Mouse (Mus musculus): Measurements from ENCODE around the gene Kcnd3. TPM values are rescaled to one million over a fixed set of nuclear protein-coding genes. Genes with fewer than 3 reads are reported as not detected.

Gene Kcnd3
- polyA plus RNA-seq, 1 experiment from 2014 or later = 8.9 TPM

DNA sequence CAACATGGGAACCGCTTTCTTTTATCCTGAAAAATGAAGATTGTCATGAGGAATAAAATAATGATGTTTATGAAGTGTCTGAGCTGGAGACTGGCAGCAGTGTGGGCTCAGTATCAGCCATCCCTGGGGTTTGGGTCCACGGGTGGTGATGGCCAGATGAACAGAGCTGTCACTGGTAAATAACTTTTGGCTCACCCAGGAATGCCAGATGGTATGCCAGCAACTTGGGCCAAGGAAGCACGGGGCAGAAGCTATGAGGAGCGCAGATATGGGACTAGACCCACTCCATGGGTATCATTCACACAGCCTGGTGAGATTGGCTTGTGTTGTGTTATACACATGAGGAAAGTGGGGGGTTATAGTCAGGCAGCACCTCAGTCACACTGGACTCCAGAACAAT is 26.7 kb downstream of the Kcnd3 start:
- no peaks in the 10 kb centered on the region for H3K4me1 ChIP-seq (replicated peaks; ENCODE audit: control insufficient read depth, insufficient read depth, low read length)
- H3K4me2 ChIP-seq (ENCODE audit: low read length) = no peak overlapping the region
- no peak overlapping the region for H3K27ac ChIP-seq (ENCODE audit: low read depth)
- DNase-seq (ENCODE audit: low spot score) = no peak
- no peak for ATAC-seq (replicated peaks; ENCODE audit: low FRiP score, low TSS enrichment, low read depth)
- no peaks in the 10 kb centered on the region for H3K9me3 ChIP-seq (ENCODE audit: control insufficient read depth, low read length)
- H3K4me3 ChIP-seq (ENCODE audit: low read depth, low read length) = no peak overlapping the region
- 84% methylated on average over 4 of the region's 4 CpGs for WGBS
- H3K27me3 ChIP-seq (replicated peaks; ENCODE audit: control insufficient read depth, insufficient read depth, low read length) = no peaks in the 10 kb centered on the region
- H3K9ac ChIP-seq (ENCODE audit: low read length) = no peak overlapping the region
- H3K36me3 ChIP-seq (ENCODE audit: control insufficient read depth, insufficient read depth, low read length) = no peaks in the 10 kb centered on the region

DNA sequence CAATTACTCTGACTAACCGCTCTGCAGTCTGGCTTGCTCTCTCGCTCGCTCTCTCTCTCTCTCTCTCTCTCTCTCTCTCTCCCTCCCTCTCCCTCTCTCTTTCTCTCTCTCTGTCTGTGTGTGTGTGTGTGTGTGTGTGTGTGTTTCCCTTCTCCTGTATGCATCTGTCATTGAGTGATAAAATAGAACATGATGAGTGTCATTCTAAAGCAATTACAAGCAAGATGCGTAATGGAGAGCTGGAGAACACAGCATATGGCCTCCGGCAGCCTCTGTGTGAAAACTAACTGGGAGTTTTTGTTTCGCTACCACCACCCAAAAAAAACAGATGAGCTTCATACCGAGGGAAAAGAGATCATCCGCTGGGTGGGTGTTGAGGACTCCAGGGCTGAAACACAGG is 29.3 kb downstream of the Kcnd3 start:
- Histone ChIP-seq H3K4me1 (replicated peaks; ENCODE audit: control insufficient read depth, insufficient read depth, low read length) (no peaks in the 10 kb centered on the region), H3K4me2 (ENCODE audit: low read length) (no peak overlapping the region), H3K9me3 (ENCODE audit: control insufficient read depth, low read length) (no peaks in the 10 kb centered on the region), H3K9ac (ENCODE audit: low read length) (no peak overlapping the region), H3K27me3 (replicated peaks; ENCODE audit: control insufficient read depth, insufficient read depth, low read length) (no peaks in the 10 kb centered on the region), H3K27ac (ENCODE audit: low read depth) (no peak overlapping the region), H3K4me3 (ENCODE audit: low read depth, low read length) (no peak overlapping the region), H3K36me3 (ENCODE audit: control insufficient read depth, insufficient read depth, low read length) (no peaks in the 10 kb centered on the region)
- ATAC-seq (replicated peaks; ENCODE audit: low FRiP score, low TSS enrichment, low read depth) = no peak
- DNase-seq (ENCODE audit: low spot score) = no peak
- WGBS = 69% methylated on average over 8 of the region's 8 CpGs

DNA sequence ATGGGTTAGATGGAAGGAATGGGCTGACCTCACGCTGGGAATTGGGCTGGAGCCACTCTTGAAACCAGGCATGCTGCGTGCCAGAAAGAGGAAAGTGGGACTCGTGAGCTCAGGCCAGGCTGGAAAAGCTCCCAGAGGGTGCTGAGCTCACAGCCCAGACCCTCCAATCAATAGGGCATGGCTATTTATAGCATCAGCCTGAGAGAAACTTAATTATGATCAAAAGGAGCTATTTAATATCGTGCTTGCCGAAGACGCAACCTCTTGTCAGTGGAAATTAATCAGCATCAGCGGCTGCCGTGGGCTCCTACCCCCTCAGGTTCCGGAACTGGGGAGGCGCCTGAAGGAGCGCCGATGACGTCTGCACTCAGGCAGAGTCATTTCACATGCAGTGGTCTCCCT is 31.5 kb downstream of the Kcnd3 start:
- no peak overlapping the region for H3K9ac ChIP-seq (ENCODE audit: low read length)
- DNase-seq (ENCODE audit: low spot score) (no peak), ATAC-seq (replicated peaks; ENCODE audit: low FRiP score, low TSS enrichment, low read depth) (no peak)
- no peaks in the 10 kb centered on the region for H3K9me3 ChIP-seq (ENCODE audit: control insufficient read depth, low read length)
- no peak overlapping the region for H3K27ac ChIP-seq (ENCODE audit: low read depth)
- H3K4me1 ChIP-seq (replicated peaks; ENCODE audit: control insufficient read depth, insufficient read depth, low read length) = no peaks in the 10 kb centered on the region
- H3K4me3 ChIP-seq (ENCODE audit: low read depth, low read length) = no peak overlapping the region
- no peaks in the 10 kb centered on the region for H3K36me3 ChIP-seq (ENCODE audit: control insufficient read depth, insufficient read depth, low read length)
- H3K4me2 ChIP-seq (ENCODE audit: low read length) = no peak overlapping the region
- WGBS = 75% methylated on average over 13 of the region's 13 CpGs
- H3K27me3 ChIP-seq (replicated peaks; ENCODE audit: control insufficient read depth, insufficient read depth, low read length) = no peaks in the 10 kb centered on the region

DNA sequence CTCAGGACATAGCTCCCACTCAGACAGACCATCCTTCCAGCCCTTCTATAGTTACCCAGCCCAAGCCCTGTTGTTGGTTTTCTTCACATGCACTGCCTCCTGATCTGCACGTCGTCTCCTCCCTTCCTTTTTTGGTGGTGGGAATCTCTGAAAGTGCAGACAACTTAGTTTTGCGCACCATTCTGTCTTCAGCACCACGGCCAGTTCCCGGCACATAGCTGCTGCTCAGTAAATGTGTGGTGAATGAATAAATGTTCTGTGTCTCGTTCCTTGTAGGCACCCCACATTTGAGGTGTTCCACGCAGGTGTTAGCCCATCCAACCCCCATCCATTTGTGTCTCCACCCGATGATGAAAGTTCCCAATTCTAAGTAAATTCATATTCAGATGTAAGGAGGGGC is 35.0 kb downstream of the Kcnd3 start:
- peak; percentile 78 for DNase-seq (ENCODE audit: low spot score)
- H3K4me1 ChIP-seq (replicated peaks; ENCODE audit: control insufficient read depth, insufficient read depth, low read length) = no peaks in the 10 kb centered on the region
- no peaks in the 10 kb centered on the region for H3K27me3 ChIP-seq (replicated peaks; ENCODE audit: control insufficient read depth, insufficient read depth, low read length)
- no peaks in the 10 kb centered on the region for H3K36me3 ChIP-seq (ENCODE audit: control insufficient read depth, insufficient read depth, low read length)
- ATAC-seq (replicated peaks; ENCODE audit: low FRiP score, low TSS enrichment, low read depth) = no peak
- H3K4me3 ChIP-seq (ENCODE audit: low read depth, low read length) = no peak overlapping the region
- no peaks in the 10 kb centered on the region for H3K9me3 ChIP-seq (ENCODE audit: control insufficient read depth, low read length)
- no peak overlapping the region for H3K9ac ChIP-seq (ENCODE audit: low read length)
- no peak overlapping the region for H3K27ac ChIP-seq (ENCODE audit: low read depth)
- no peak overlapping the region for H3K4me2 ChIP-seq (ENCODE audit: low read length)
- 42% methylated on average over 8 of the region's 8 CpGs for WGBS

DNA sequence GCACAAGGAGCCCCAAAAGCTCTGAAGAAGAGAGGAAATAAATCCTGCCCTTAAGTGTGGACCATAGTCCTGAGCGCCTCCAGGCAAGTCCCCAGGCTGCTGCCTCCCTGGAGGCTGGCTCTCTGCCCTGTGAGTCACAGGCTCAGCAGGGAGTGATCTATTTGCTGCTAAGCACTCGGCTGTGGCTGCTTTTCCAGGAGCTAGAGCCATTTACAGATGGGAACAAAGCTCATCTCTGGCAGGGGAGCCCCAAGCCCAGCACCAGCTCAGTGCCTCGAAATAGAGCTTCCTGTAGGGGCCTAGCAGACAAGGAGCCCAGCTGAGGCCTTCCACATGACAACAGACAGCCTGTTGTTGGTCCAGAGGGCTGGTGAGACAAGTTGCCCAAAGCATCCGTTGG is 37.5 kb downstream of the Kcnd3 start:
- no peak overlapping the region for H3K4me2 ChIP-seq (ENCODE audit: low read length)
- no peak overlapping the region for H3K9ac ChIP-seq (ENCODE audit: low read length)
- DNase-seq (ENCODE audit: low spot score) (no peak), ATAC-seq (replicated peaks; ENCODE audit: low FRiP score, low TSS enrichment, low read depth) (no peak)
- no peak overlapping the region for H3K27ac ChIP-seq (ENCODE audit: low read depth)
- no peak overlapping the region for H3K4me3 ChIP-seq (ENCODE audit: low read depth, low read length)
- H3K9me3 ChIP-seq (ENCODE audit: control insufficient read depth, low read length) = no peaks in the 10 kb centered on the region
- no peaks in the 10 kb centered on the region for H3K27me3 ChIP-seq (replicated peaks; ENCODE audit: control insufficient read depth, insufficient read depth, low read length)
- H3K36me3 ChIP-seq (ENCODE audit: control insufficient read depth, insufficient read depth, low read length) = no peaks in the 10 kb centered on the region
- no peaks in the 10 kb centered on the region for H3K4me1 ChIP-seq (replicated peaks; ENCODE audit: control insufficient read depth, insufficient read depth, low read length)
- 20% methylated on average over 4 of the region's 4 CpGs for WGBS

DNA sequence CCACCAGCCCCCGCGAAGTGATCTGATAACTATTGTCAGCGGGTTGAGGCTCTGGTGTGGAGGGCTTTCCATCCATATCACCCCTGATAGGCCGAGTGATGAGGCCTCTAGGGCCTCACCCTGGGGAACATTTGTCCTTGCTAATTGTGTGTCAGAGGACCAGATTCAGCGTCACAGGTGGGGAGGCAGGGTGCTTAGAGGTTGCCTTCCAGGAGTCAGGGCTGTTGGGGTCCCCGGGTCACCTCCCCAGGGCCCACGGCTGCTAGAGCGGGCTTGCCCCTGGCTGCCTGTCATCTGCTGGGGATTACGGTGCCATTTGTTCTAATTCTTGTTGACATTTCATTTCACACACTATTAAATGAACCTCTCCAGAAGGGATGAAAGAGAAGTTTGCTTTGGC is 42.8 kb downstream of the Kcnd3 start:
- no peaks in the 10 kb centered on the region for H3K36me3 ChIP-seq (ENCODE audit: control insufficient read depth, insufficient read depth, low read length)
- H3K27ac ChIP-seq (ENCODE audit: low read depth) = no peak overlapping the region
- ATAC-seq (replicated peaks; ENCODE audit: low FRiP score, low TSS enrichment, low read depth) (no peak), DNase-seq (ENCODE audit: low spot score) (no peak)
- H3K4me3 ChIP-seq (ENCODE audit: low read depth, low read length) = no peak overlapping the region
- no peaks in the 10 kb centered on the region for H3K27me3 ChIP-seq (replicated peaks; ENCODE audit: control insufficient read depth, insufficient read depth, low read length)
- 36% methylated on average over 9 of the region's 9 CpGs for WGBS
- H3K4me2 ChIP-seq (ENCODE audit: low read length) = no peak overlapping the region
- H3K9ac ChIP-seq (ENCODE audit: low read length) = no peak overlapping the region
- no peaks in the 10 kb centered on the region for H3K9me3 ChIP-seq (ENCODE audit: control insufficient read depth, low read length)
- H3K4me1 ChIP-seq (replicated peaks; ENCODE audit: control insufficient read depth, insufficient read depth, low read length) = no peaks in the 10 kb centered on the region

DNA sequence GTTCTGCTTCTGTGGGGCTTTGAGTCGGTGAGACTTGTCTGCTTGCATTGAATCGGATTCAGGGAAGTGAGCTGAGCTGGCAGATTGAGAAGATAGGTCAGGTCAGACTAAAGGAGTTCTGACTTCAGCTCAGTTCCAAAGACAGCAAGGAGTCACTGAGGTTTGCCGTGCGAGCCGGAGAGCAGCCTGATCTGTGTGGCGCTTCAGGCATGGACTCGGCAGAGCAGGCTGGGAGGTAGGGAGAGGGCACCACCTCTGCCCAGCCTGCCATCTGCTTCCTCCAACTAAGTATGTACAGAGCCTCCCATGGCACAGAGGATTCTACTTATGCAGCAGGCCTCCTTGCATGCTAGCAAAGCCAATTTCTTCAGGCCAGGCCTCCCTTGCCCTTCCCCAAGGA is 44.1 kb downstream of the Kcnd3 start:
- 82% methylated on average over 7 of the region's 7 CpGs for WGBS

DNA sequence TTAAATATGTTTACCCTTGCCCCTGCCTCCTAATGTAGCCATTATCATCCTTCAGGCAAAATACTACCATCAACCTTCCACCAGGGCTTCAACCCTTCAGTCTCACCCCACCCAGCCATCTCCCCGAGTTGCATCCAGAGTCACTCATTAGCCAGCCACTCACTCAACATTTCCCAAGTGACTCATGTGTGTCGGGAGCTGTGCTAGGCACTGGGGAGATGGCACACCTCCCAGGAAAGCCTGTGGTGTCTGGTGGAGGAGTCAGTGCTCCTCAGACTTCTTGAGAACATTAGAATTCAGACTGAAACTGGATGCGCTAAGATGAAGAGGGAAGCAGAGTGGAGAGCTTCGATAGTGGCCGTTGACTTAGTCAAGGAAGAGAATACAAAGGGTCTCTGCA is 44.8 kb downstream of the Kcnd3 start:
- Histone ChIP-seq H3K27me3 (replicated peaks; ENCODE audit: control insufficient read depth, insufficient read depth, low read length) (no peaks in the 10 kb centered on the region), H3K9me3 (ENCODE audit: control insufficient read depth, low read length) (no peaks in the 10 kb centered on the region), H3K9ac (ENCODE audit: low read length) (no peak overlapping the region), H3K4me3 (ENCODE audit: low read depth, low read length) (no peak overlapping the region), H3K4me2 (ENCODE audit: low read length) (no peak overlapping the region), H3K27ac (ENCODE audit: low read depth) (no peak overlapping the region), H3K36me3 (ENCODE audit: control insufficient read depth, insufficient read depth, low read length) (no peaks in the 10 kb centered on the region), H3K4me1 (replicated peaks; ENCODE audit: control insufficient read depth, insufficient read depth, low read length) (no peaks in the 10 kb centered on the region)
- WGBS = 90% methylated on average over 5 of the region's 5 CpGs
- no peak for DNase-seq (ENCODE audit: low spot score)
- no peak for ATAC-seq (replicated peaks; ENCODE audit: low FRiP score, low TSS enrichment, low read depth)

More for the DNA sequence above, 44.1 kb downstream of the Kcnd3 start:
- H3K27ac ChIP-seq (ENCODE audit: low read depth) = no peak overlapping the region
- no peaks in the 10 kb centered on the region for H3K27me3 ChIP-seq (replicated peaks; ENCODE audit: control insufficient read depth, insufficient read depth, low read length)
- H3K9me3 ChIP-seq (ENCODE audit: control insufficient read depth, low read length) = no peaks in the 10 kb centered on the region
- DNase-seq (ENCODE audit: low spot score) (no peak), ATAC-seq (replicated peaks; ENCODE audit: low FRiP score, low TSS enrichment, low read depth) (no peak)
- no peak overlapping the region for H3K9ac ChIP-seq (ENCODE audit: low read length)
- no peak overlapping the region for H3K4me2 ChIP-seq (ENCODE audit: low read length)
- H3K4me1 ChIP-seq (replicated peaks; ENCODE audit: control insufficient read depth, insufficient read depth, low read length) = no peaks in the 10 kb centered on the region
- no peak overlapping the region for H3K4me3 ChIP-seq (ENCODE audit: low read depth, low read length)
- no peaks in the 10 kb centered on the region for H3K36me3 ChIP-seq (ENCODE audit: control insufficient read depth, insufficient read depth, low read length)

DNA sequence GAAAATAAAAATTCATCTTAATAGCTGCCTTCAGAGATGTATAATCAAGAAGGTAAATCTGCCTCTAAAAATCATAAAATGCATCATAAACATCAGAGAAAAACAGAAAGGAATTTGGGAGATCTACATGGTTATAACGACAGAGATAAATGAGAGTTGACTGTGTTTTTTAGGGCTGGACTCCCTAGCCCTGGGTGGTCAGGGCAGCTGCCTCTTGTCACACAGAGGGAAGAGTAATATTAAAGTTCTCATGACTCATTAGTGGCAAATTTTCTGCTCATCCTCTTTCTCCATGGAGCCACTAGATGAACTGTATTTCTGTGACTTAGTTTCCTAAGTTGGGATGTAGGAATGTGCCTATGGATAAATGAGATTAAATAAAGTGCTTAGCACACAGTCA is 48.9 kb downstream of the Kcnd3 start:
- no peak overlapping the region for H3K9ac ChIP-seq (ENCODE audit: low read length)
- H3K4me3 ChIP-seq (ENCODE audit: low read depth, low read length) = no peak overlapping the region
- DNase-seq (ENCODE audit: low spot score) (no peak), ATAC-seq (replicated peaks; ENCODE audit: low FRiP score, low TSS enrichment, low read depth) (no peak)
- no peak overlapping the region for H3K4me2 ChIP-seq (ENCODE audit: low read length)
- 73% methylated on average over 1 of the region's 1 CpGs for WGBS
- H3K4me1 ChIP-seq (replicated peaks; ENCODE audit: control insufficient read depth, insufficient read depth, low read length) = no peaks in the 10 kb centered on the region
- H3K9me3 ChIP-seq (ENCODE audit: control insufficient read depth, low read length) = no peaks in the 10 kb centered on the region
- no peaks in the 10 kb centered on the region for H3K36me3 ChIP-seq (ENCODE audit: control insufficient read depth, insufficient read depth, low read length)
- H3K27ac ChIP-seq (ENCODE audit: low read depth) = no peak overlapping the region
- H3K27me3 ChIP-seq (replicated peaks; ENCODE audit: control insufficient read depth, insufficient read depth, low read length) = no peaks in the 10 kb centered on the region

Data from intestine, embryonic 14.5 days (tissue).